Comparison of ENCODE assay signal across 25 mouse cellular contexts in the genomic region with DNA sequence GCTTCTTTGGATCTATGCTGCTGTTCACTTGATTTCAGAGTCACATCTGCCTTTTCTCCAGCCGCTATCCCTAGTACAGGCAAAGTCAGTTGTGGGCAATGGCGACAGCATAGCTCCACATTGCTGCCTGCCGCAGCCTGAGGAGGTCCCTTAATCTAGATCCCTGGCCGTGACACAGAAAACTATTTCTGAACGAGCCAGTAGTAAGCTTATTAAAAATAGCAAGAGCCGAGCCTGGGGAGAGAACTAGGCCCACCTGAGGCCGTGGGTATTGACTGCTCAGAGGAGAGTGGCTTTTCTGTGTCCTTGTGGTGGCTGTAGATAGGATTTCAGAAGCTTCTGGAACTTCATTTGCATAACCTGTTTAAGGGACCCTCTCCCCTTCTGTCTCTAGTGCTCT. TPM values are rescaled to one million over a fixed set of nuclear protein-coding genes. Genes with fewer than 3 reads are reported as not detected.
DNase-seq lines count a peak whose midpoint lies in the region; ATAC-seq and TF ChIP-seq lines count a peak whose summit lies in the region.
"Had no signal": no experiment of that assay in that cellular context is flagged by ENCODE, and none has a peak within 500 bp of the region (broad histone marks: within the 10 kb centered on the region; RNA-seq: fewer than 3 reads in every experiment).

No protein-coding gene starts in this region.

- H3K27me3 ChIP-seq in heart, embryonic 10.5 days (ENCODE audit: insufficient read depth, poor library complexity, severe bottlenecking) = no peaks in the 10 kb centered on the region
- H3K27me3 ChIP-seq in heart, embryonic 14.5 days (ENCODE audit: control insufficient read depth, insufficient read depth, low read length) = no peaks in the 10 kb centered on the region
- H3K27me3 ChIP-seq in heart, embryonic 16.5 days (ENCODE audit: control insufficient read depth, insufficient read depth, low read length) = no peaks in the 10 kb centered on the region
- H3K27me3 ChIP-seq in lung, postnatal 0 days (replicated peaks; ENCODE audit: insufficient read depth, low read length) = no peaks in the 10 kb centered on the region
- H3K27me3 ChIP-seq: CH12.LX; embryonic facial prominence, embryonic 12.5 days; forebrain, embryonic 13.5 days; Patski had no signal

- no peak for ATAC-seq in heart, embryonic 14.5 days (ENCODE audit: insufficient number of reproducible peaks, insufficient read depth, low FRiP score, low read depth)
- 0 out of 2 replicates have a peak, but pooled peaks have one; percentile 32 for ATAC-seq in heart, embryonic 16.5 days (replicated peaks; ENCODE audit: extremely low read depth, insufficient read depth, low FRiP score)
- no peak for ATAC-seq in lung, postnatal 0 days
- ATAC-seq: activated CD4-positive, CD25-positive, alpha-beta regulatory T cell, adult 4 months; CD4-positive, CD25-positive, alpha-beta regulatory T cell, adult 4 months; forebrain, embryonic 13.5 days; Patski had no signal

- TF ChIP-seq CTCF in lung, postnatal 0 days (IDR thresholded peaks at IDR 0.05) = no peak

- WGBS in heart, embryonic 10.5 days = 53% methylated on average over 7 of the region's 7 CpGs
- WGBS in heart, embryonic 14.5 days = 39% methylated on average over 7 of the region's 7 CpGs
- 48% methylated on average over 7 of the region's 7 CpGs for WGBS in heart, embryonic 16.5 days
- 73% methylated on average over 7 of the region's 7 CpGs for WGBS in lung, postnatal 0 days

- peaks cover 24% of the 10 kb centered on the region for H3K4me1 ChIP-seq in heart, embryonic 10.5 days
- peaks cover 11 to 12% of the 10 kb centered on the region in 2 experiments for H3K4me1 ChIP-seq in heart, embryonic 14.5 days (ENCODE audit: control insufficient read depth in 2 of 2, insufficient read depth in 2 of 2, low read length in 2 of 2)
- H3K4me1 ChIP-seq in heart, embryonic 16.5 days (ENCODE audit: control insufficient read depth, insufficient read depth, low read length) = peaks cover 12% of the 10 kb centered on the region; the same call in 1 of the 2 replicates
- H3K4me1 ChIP-seq in lung, postnatal 0 days (ENCODE audit: insufficient read depth, low read depth, low read length) = peaks cover 3% of the 10 kb centered on the region; the same call in 1 of the 2 replicates
- H3K4me1 ChIP-seq: embryonic facial prominence, embryonic 10.5 days; embryonic facial prominence, embryonic 12.5 days; forebrain, embryonic 13.5 days had no signal

- no peaks in the 10 kb centered on the region for H3K36me3 ChIP-seq in heart, embryonic 10.5 days
- H3K36me3 ChIP-seq in heart, embryonic 14.5 days (ENCODE audit: control insufficient read depth, insufficient read depth, low read length) = no peaks in the 10 kb centered on the region
- H3K36me3 ChIP-seq in heart, embryonic 16.5 days (ENCODE audit: control insufficient read depth, insufficient read depth) = no peaks in the 10 kb centered on the region
- H3K36me3 ChIP-seq in lung, postnatal 0 days (ENCODE audit: insufficient read depth, low read length) = no peaks in the 10 kb centered on the region
- H3K36me3 ChIP-seq: embryonic facial prominence, embryonic 10.5 days; embryonic facial prominence, embryonic 12.5 days; G1E had no signal

- H3K9ac ChIP-seq in heart, embryonic 14.5 days (ENCODE audit: low read length) = 0 out of 2 replicates have a peak overlapping the region, but pooled peaks have one; percentile 5
- peak overlapping the region; percentile 42; the same call in 1 of the 2 replicates for H3K9ac ChIP-seq in heart, embryonic 16.5 days (ENCODE audit: low read length)
- no peak overlapping the region for H3K9ac ChIP-seq in lung, postnatal 0 days (replicated peaks; ENCODE audit: low read depth)
- H3K9ac ChIP-seq: embryonic facial prominence, embryonic 12.5 days; forebrain, embryonic 13.5 days had no signal

- no peak overlapping the region for H3K4me2 ChIP-seq in heart, embryonic 14.5 days (ENCODE audit: low read length)
- H3K4me2 ChIP-seq in heart, embryonic 16.5 days (ENCODE audit: low read depth, low read length) = no peak overlapping the region
- H3K4me2 ChIP-seq in lung, postnatal 0 days (replicated peaks; ENCODE audit: low read depth, low read length) = no peak overlapping the region
- H3K4me2 ChIP-seq: embryonic facial prominence, embryonic 12.5 days; forebrain, embryonic 13.5 days had no signal

- H3K27ac ChIP-seq in heart, embryonic 10.5 days = peak overlapping the region; percentile 48
- peak overlapping the region in 1 of 2 experiments; percentile 14; a peak in 1 of 4 replicates for H3K27ac ChIP-seq in heart, embryonic 14.5 days (replicated peaks in 1 of 2; ENCODE audit: control insufficient read depth in 1 of 2, insufficient read depth in 1 of 2, low read depth in 2 of 2, low read length in 2 of 2)
- H3K27ac ChIP-seq in heart, embryonic 16.5 days (ENCODE audit: low read length) = 0 out of 2 replicates have a peak overlapping the region, but pooled peaks have one; percentile 34
- 0 out of 2 replicates have a peak overlapping the region, but pooled peaks have one; percentile 8 for H3K27ac ChIP-seq in lung, postnatal 0 days (ENCODE audit: low read length)
- H3K27ac ChIP-seq: embryonic facial prominence, embryonic 10.5 days; embryonic facial prominence, embryonic 12.5 days; forebrain, embryonic 13.5 days had no signal

- no peak for TF ChIP-seq EP300 in lung, postnatal 0 days (IDR thresholded peaks at IDR 0.05)

- intact Hi-C loops in heart, postnatal 14 days (cut with DNase I) = no loop called here

- DNase-seq in heart, embryonic 10.5 days (ENCODE audit: low spot score) = no peak
- no peak for DNase-seq in heart, adult 9 months (ENCODE audit: low spot score in 2 of 2)
- no peak for DNase-seq in heart, postnatal 4 days
- no peak for DNase-seq in heart, postnatal 14 days
- DNase-seq in lung, postnatal 0 days (ENCODE audit: low spot score) = no peak
- no peak for DNase-seq in lung, adult 18-20 months
- DNase-seq: adrenal gland, adult 8-10 months; adrenal gland, postnatal 14 days; adrenal gland, postnatal 36 days; B cell, adult 2 months; cerebellum, adult 11-12 months; cerebellum, adult 2 months; cerebellum, adult 9-10 months; cerebellum, postnatal 10 days; cerebellum, postnatal 25 days had no signal

- H3K9me3 ChIP-seq in heart, embryonic 10.5 days = no peaks in the 10 kb centered on the region
- no peaks in the 10 kb centered on the region for H3K9me3 ChIP-seq in heart, embryonic 14.5 days (ENCODE audit: control insufficient read depth, low read length)
- H3K9me3 ChIP-seq in heart, embryonic 16.5 days (replicated peaks; ENCODE audit: control insufficient read depth, low read length) = no peaks in the 10 kb centered on the region
- no peaks in the 10 kb centered on the region for H3K9me3 ChIP-seq in lung, postnatal 0 days (ENCODE audit: low read length)
- H3K9me3 ChIP-seq: embryonic facial prominence, embryonic 10.5 days; embryonic facial prominence, embryonic 12.5 days; forebrain, embryonic 13.5 days; G1E had no signal

- H3K4me3 ChIP-seq in heart, embryonic 10.5 days = no peak overlapping the region
- no peak overlapping the region for H3K4me3 ChIP-seq in heart, embryonic 14.5 days (ENCODE audit: control insufficient read depth in 1 of 2, insufficient read depth in 1 of 2, low read depth in 1 of 2, low read length in 2 of 2)
- no peak overlapping the region for H3K4me3 ChIP-seq in heart, embryonic 16.5 days (ENCODE audit: low read length)
- no peak overlapping the region for H3K4me3 ChIP-seq in lung, postnatal 0 days (ENCODE audit: low read depth, low read length)
- H3K4me3 ChIP-seq: embryonic facial prominence, embryonic 10.5 days; embryonic facial prominence, embryonic 12.5 days; forebrain, embryonic 13.5 days had no signal

RNA-seq across cellular contexts. Expression of a gene that starts 19.9 kb away (rescaled TPM):
- polyA plus RNA-seq in heart, embryonic 10.5 days (2016; fragmentation: Nextera tagmentation; extraction: Ambion mirVana) = 7.2 and 9.9 TPM in 2 replicates
- polyA plus RNA-seq in heart, embryonic 14.5 days (2014; fragmentation: Nextera tagmentation; extraction: Ambion mirVana) = 11.0 and 12.0 TPM in 2 replicates
- total RNA-seq in heart, postnatal 4 days (2021) = 10 to 100 TPM in 1 of 2 experiments, 1 to 10 TPM in 1; 9.9 to 12.2 TPM
- polyA plus RNA-seq in heart, embryonic 16.5 days (2015; fragmentation: Nextera tagmentation; extraction: Ambion mirVana) = 11.3 and 11.8 TPM in 2 replicates
- total RNA-seq in heart, postnatal 14 days (2021) = 10 to 100 TPM; 16.3 to 17.0 TPM
- polyA plus RNA-seq in lung, postnatal 0 days (2015; fragmentation: Nextera tagmentation; extraction: Ambion mirVana) = 12.0 and 15.1 TPM in 2 replicates
- polyA plus RNA-seq: activated CD4-positive, CD25-positive, alpha-beta regulatory T cell, adult 4 months; CD4-positive, CD25-positive, alpha-beta regulatory T cell, adult 4 months; G1E had no signal
